Mouse (Mus musculus): Measurements from ENCODE around the gene Fermt3.

Fermt3 gene

GRCm38 (mm10) chr19:7039088-7039720 is 19.9 kb upstream of the Fermt3 start:
- peak; percentile 48 to 62 for DNase-seq (ENCODE audit: low spot score in 2 of 2)

GRCm38 (mm10) chr19:7034006-7034405 is 14.7 kb upstream of the Fermt3 start:
- no peak for DNase-seq (ENCODE audit: low spot score in 2 of 2)

GRCm38 (mm10) chr19:7029531-7029930 is 10.3 kb upstream of the Fermt3 start:
- no peak for DNase-seq (ENCODE audit: low spot score in 2 of 2)

GRCm38 (mm10) chr19:7020224-7020641 is 964 bp upstream of the Fermt3 start:
- DNase-seq (ENCODE audit: low spot score in 2 of 2): peak; percentile 67 to 74

GRCm38 (mm10) chr19:7018546-7018945 is 723 bp downstream of the Fermt3 start:
- peak; percentile 24 to 30 for DNase-seq (ENCODE audit: low spot score in 2 of 2)

- peak; percentile 61 to 63 for DNase-seq (ENCODE audit: low spot score in 2 of 2)
Observed at GRCm38 (mm10) chr19:7017541-7018457, 1.5 kb downstream of the Fermt3 start.

- no peak for DNase-seq (ENCODE audit: low spot score in 2 of 2)
Observed at GRCm38 (mm10) chr19:7014481-7015135, 4.7 kb downstream of the Fermt3 start.

GRCm38 (mm10) chr19:7013984-7014383 is 5.3 kb downstream of the Fermt3 start:
- no peak for DNase-seq (ENCODE audit: low spot score in 2 of 2)

- DNase-seq (ENCODE audit: low spot score in 2 of 2): no peak
Observed at GRCm38 (mm10) chr19:7012426-7012825, 6.8 kb downstream of the Fermt3 start.

GRCm38 (mm10) chr19:7006892-7007593 is 12.2 kb downstream of the Fermt3 start:
- DNase-seq (ENCODE audit: low spot score in 2 of 2): no peak

GRCm38 (mm10) chr19:6999360-7000063 is 19.8 kb downstream of the Fermt3 start:
- no peak for DNase-seq (ENCODE audit: low spot score in 2 of 2)

- no peak for DNase-seq (ENCODE audit: low spot score in 2 of 2)
Observed at GRCm38 (mm10) chr19:6997721-6998290, 21.5 kb downstream of the Fermt3 start.

GRCm38 (mm10) chr19:6996006-6996405 is 23.3 kb downstream of the Fermt3 start, which contains the start of the genes Nudt22 and Trpt1:
Gene Nudt22, minus strand, starts transcription at chr19:6996117.
Gene Trpt1, plus strand, starts transcription at chr19:6996131.
- peak; percentile 51 to 53 for DNase-seq (ENCODE audit: low spot score in 2 of 2)

GRCm38 (mm10) chr19:6995255-6995991 is 23.8 kb downstream of the Fermt3 start:
- DNase-seq (ENCODE audit: low spot score in 2 of 2): no peak

- DNase-seq (ENCODE audit: low spot score in 2 of 2): no peak
Observed at GRCm38 (mm10) chr19:6994489-6994888, 24.8 kb downstream of the Fermt3 start.

GRCm38 (mm10) chr19:6994002-6994401 is 25.3 kb downstream of the Fermt3 start:
- no peak for DNase-seq (ENCODE audit: low spot score in 2 of 2)

- no peak for DNase-seq (ENCODE audit: low spot score in 2 of 2)
Observed at GRCm38 (mm10) chr19:6993011-6993770, 26.1 kb downstream of the Fermt3 start.

- DNase-seq (ENCODE audit: low spot score in 2 of 2): peak; percentile 96 to 97
Observed at GRCm38 (mm10) chr19:6992011-6992858, 27.0 kb downstream of the Fermt3 start, which contains the start of gene Dnajc4. Gene Dnajc4, minus strand, starts transcription at chr19:6992572.
